Mouse (Mus musculus): ENCODE results near the gene Zglp1. TPM values are rescaled to one million over a fixed set of nuclear protein-coding genes. Genes with fewer than 3 reads are reported as not detected.

The Zglp1 gene
- polyA plus RNA-seq, 1 experiment, result not detected

DNA sequence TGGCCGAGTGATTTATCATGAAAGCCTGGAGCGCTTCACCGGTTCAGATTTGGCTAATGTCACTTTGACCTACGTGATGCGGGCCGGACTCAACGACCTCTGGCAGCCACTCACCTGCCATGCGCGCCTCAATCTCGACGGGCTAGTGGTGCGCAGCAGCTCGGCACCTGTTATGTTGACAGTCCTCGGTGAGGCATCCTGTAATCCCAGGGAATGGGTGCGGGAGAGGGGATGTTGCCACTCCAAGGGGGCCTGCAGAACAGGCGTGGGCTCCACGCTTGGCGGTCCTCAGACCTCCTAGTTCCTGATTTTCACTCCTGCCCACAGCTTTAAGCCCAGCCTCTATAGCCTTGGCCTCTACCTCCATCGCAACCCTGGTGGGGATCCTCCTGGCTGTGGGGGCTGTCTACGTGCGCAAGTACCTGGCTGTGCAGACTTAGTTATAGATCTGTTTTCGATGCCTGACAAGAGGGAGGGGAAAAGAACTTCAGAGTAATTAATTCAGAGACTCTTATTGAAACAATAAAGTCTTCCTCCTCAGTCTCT is 36.8 kb downstream of the Zglp1 start:
- Histone ChIP-seq H3K4me1 (ENCODE audit: control insufficient read depth, insufficient read depth, low read length) (no peaks in the 10 kb centered on the region), H3K4me3 (ENCODE audit: insufficient read depth, low read length) (no peak overlapping the region), H3K27ac (ENCODE audit: insufficient read depth, low read length) (no peak overlapping the region)
- TF ChIP-seq CTCF (IDR thresholded peaks at IDR 0.05; ENCODE audit: borderline replicate concordance, insufficient read depth, low read length), result no peak
- no peak for TF ChIP-seq POLR2A (IDR thresholded peaks at IDR 0.05; ENCODE audit: low read depth, low read length)

DNA sequence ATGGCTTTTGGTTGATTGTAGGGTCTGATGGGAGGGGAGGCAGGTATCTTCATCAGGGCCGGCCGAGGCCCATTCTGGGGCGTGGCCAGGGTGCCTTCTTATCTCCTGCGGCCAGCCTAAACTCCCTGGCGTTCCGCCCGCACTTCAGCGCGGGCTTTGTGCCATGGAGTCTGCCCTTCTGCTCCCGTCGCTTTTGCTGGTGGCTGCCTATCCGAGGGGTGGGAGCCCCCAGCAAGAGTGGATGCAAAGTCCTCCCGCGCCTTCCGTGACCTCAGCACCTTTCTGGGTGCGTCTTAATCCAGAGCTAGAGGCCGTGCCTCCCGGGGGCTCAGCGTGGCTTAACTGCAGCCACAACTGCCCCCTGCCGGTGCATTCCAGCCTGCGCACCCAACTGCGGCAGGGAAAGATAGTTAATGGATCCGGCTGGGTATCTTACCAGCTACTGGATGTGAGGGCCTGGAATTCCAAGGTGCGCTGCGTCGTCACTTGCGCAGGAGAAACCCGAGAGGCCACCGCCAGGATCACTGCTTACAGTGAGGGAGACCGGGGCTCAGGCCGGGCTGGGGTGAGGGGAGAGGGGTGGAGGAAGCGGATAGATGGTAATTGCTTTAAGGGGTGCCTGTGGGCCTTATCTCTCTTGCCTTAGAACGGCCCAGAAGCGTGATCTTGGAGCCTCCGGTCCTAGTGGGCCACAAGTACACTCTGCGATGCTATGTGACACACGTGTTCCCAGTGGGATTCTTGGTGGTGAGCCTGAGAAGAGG is 37.4 kb downstream of the Zglp1 start, which contains the start of gene Icam4:
Icam4 (plus strand) TSS at position 83 of the 764 bp plus-strand sequence.
- Histone ChIP-seq H3K4me1 (ENCODE audit: control insufficient read depth, insufficient read depth, low read length) (no peaks in the 10 kb centered on the region), H3K27ac (ENCODE audit: insufficient read depth, low read length) (no peak within 1 kb of the TSS)
- TF ChIP-seq CTCF (IDR thresholded peaks at IDR 0.05; ENCODE audit: borderline replicate concordance, insufficient read depth, low read length), result peak; percentile 68
- no peak for TF ChIP-seq POLR2A (IDR thresholded peaks at IDR 0.05; ENCODE audit: low read depth, low read length)

DNA sequence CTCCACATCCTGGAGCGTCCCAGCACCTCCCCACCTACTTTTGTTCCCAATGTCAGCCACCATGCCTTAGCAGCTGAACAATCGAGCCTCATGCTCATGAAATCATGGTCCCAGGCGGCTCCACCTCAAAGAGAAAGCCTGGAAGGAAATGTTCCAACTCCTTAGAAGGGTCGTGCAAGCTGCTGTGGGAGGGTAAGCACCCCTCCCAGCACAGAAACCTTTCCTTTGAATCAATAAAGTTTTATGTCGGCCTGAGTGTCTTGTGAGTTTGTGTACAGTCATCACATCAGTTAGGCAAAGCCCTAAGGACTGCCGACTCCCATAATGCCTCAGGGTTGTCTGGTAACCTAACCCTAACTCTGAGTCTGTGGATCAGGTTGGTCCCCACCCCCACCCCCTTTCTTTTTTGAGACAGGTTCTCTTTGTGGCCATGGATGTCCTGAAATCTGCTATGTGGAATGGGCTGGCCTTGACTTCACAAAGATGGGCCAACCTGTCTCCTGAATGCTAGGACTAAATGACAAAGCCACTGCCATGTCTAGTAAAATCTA is 38.3 kb downstream of the Zglp1 start:
- TF ChIP-seq POLR2A (IDR thresholded peaks at IDR 0.05; ENCODE audit: low read depth, low read length) (no peak), CTCF (IDR thresholded peaks at IDR 0.05; ENCODE audit: borderline replicate concordance, insufficient read depth, low read length) (no peak)
- Histone ChIP-seq H3K4me3 (ENCODE audit: insufficient read depth, low read length) (no peak overlapping the region), H3K4me1 (ENCODE audit: control insufficient read depth, insufficient read depth, low read length) (no peaks in the 10 kb centered on the region), H3K27ac (ENCODE audit: insufficient read depth, low read length) (no peak overlapping the region)

More for the DNA sequence above, 37.4 kb downstream of the Zglp1 start, which contains the start of gene Icam4:
- H3K4me3 ChIP-seq (ENCODE audit: insufficient read depth, low read length), result no peak within 1 kb of the TSS

DNA sequence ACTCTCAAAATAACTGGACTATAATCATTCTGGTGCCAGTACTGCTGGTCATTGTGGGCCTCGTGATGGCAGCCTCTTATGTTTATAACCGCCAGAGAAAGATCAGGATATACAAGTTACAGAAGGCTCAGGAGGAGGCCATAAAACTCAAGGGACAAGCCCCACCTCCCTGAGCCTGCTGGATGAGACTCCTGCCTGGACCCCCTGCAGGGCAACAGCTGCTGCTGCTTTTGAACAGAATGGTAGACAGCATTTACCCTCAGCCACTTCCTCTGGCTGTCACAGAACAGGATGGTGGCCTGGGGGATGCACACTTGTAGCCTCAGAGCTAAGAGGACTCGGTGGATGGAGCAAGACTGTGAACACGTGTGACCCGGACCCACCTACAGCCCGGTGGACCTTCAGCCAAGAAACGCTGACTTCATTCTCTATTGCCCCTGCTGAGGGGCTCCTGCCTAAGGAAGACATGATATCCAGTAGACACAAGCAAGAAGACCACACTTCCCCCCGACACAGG is 39.1 kb downstream of the Zglp1 start:
- no peak for TF ChIP-seq POLR2A (IDR thresholded peaks at IDR 0.05; ENCODE audit: low read depth, low read length)
- TF ChIP-seq CTCF (IDR thresholded peaks at IDR 0.05; ENCODE audit: borderline replicate concordance, insufficient read depth, low read length), result no peak
- Histone ChIP-seq H3K4me1 (ENCODE audit: control insufficient read depth, insufficient read depth, low read length) (no peaks in the 10 kb centered on the region), H3K27ac (ENCODE audit: insufficient read depth, low read length) (no peak overlapping the region), H3K4me3 (ENCODE audit: insufficient read depth, low read length) (no peak overlapping the region)

DNA sequence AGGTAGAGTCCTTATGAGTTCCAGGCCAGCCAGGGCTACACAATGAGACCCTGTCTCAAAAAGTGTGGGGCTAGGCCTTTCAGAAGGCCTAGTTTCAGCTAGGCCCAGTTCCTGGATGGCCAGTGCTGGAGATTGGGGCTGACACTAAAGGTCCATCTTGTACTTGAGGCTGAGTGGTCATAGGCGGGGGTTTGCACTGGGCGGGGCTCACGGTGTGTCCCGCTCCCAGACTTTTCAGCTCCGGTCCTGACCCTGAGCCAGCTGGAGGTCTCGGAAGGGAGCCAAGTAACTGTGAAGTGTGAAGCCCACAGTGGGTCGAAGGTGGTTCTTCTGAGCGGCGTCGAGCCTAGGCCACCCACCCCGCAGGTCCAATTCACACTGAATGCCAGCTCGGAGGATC is 40.0 kb downstream of the Zglp1 start:
- no peak overlapping the region for H3K27ac ChIP-seq (ENCODE audit: insufficient read depth, low read length)
- H3K4me1 ChIP-seq (ENCODE audit: control insufficient read depth, insufficient read depth, low read length), result no peaks in the 10 kb centered on the region
- H3K4me3 ChIP-seq (ENCODE audit: insufficient read depth, low read length), result no peak overlapping the region
- TF ChIP-seq POLR2A (IDR thresholded peaks at IDR 0.05; ENCODE audit: low read depth, low read length), result no peak
- TF ChIP-seq CTCF (IDR thresholded peaks at IDR 0.05; ENCODE audit: borderline replicate concordance, insufficient read depth, low read length), result no peak

DNA sequence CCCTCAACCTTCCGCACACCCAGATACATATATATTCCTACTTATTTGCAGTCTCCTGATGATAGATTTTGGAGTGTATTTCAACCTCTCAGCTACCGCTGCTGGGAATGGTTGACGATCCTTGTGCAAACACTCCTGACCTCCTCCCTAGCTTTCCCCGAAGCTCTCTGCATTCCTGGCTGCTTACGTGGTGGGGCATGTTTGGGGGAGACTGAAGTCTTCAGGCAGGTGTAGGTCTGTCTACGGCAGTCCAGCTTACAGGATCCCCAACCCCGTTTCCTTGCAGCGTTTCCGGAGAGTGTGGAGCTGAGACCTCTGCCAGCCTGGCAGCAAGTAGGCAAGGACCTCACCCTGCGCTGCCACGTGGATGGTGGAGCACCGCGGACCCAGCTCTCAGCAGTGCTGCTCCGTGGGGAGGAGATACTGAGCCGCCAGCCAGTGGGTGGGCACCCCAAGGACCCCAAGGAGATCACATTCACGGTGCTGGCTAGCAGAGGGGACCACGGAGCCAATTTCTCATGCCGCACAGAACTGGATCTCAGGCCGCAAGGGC is 41.6 kb downstream of the Zglp1 start:
- Histone ChIP-seq H3K4me1 (ENCODE audit: control insufficient read depth, insufficient read depth, low read length) (no peaks in the 10 kb centered on the region), H3K27ac (ENCODE audit: insufficient read depth, low read length) (no peak overlapping the region), H3K4me3 (ENCODE audit: insufficient read depth, low read length) (no peak overlapping the region)
- TF ChIP-seq POLR2A (IDR thresholded peaks at IDR 0.05; ENCODE audit: low read depth, low read length) (no peak), CTCF (IDR thresholded peaks at IDR 0.05; ENCODE audit: borderline replicate concordance, insufficient read depth, low read length) (no peak)

DNA sequence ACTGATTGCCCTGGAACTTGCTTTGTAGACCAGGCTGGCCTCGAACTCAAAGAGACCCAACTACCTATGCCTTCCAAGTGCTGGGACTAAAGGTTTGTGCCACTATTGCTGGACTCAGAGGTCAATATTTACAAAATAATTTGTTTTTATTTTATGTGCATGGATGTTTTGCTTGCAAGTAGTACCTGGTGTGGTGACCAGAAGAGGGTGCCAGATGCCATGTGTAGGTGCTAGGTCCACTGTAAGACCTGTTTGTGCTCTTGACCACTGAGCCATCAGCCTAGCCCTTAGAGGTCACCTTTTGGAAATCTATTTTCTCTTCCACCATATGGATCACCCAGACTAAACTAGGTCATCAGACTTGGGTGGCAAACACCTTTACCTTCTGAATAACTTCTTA is 44.2 kb downstream of the Zglp1 start:
- TF ChIP-seq POLR2A (IDR thresholded peaks at IDR 0.05; ENCODE audit: low read depth, low read length), result no peak
- no peak; the same call in 1 of the 2 replicates for TF ChIP-seq CTCF (IDR thresholded peaks at IDR 0.05; ENCODE audit: borderline replicate concordance, insufficient read depth, low read length)
- Histone ChIP-seq H3K4me3 (ENCODE audit: insufficient read depth, low read length) (no peak overlapping the region), H3K27ac (ENCODE audit: insufficient read depth, low read length) (no peak overlapping the region), H3K4me1 (ENCODE audit: control insufficient read depth, insufficient read depth, low read length) (no peaks in the 10 kb centered on the region)

DNA sequence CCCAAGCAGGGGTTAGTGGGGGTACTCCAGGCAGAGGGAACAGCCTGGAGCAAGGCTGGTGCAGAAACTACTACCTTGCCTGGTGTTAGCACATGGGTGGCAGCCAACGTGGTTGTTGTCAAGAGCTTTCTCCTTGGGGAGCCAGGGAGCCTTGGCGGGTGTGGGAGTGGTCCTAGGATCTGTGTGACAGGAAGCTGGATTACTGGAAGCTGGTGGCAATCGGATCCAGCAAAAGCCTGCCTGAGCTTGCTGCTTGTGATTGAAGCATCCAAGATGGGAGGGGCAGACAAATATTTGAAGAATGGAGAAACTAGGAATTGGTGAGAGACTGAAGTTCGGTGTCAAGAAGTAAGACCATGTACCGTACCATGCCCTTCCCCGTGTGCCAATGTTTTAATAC is 44.6 kb downstream of the Zglp1 start:
- H3K27ac ChIP-seq (ENCODE audit: insufficient read depth, low read length), result no peak overlapping the region
- TF ChIP-seq POLR2A (IDR thresholded peaks at IDR 0.05; ENCODE audit: low read depth, low read length) (no peak), CTCF (IDR thresholded peaks at IDR 0.05; ENCODE audit: borderline replicate concordance, insufficient read depth, low read length) (no peak)
- H3K4me1 ChIP-seq (ENCODE audit: control insufficient read depth, insufficient read depth, low read length), result no peaks in the 10 kb centered on the region
- no peak overlapping the region for H3K4me3 ChIP-seq (ENCODE audit: insufficient read depth, low read length)

DNA sequence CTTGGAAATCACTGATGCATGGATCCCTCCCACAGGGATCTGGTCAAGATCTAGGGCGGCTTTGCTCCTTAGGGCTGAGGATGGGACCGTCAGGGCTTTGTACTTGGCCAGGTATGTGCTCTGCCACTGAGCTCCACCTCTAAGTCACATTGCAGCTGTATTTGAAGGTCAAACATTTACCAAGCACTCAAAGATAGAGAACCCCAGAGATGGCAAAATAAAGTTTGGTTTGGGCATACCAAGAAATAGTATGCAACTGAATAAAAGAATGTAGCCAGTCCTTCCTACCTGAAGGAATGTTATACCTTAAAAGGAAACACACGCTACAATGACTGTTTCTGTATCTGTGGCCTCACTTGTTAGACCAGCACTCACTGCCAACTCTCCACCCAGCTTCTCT is 45.5 kb downstream of the Zglp1 start:
- no peak overlapping the region for H3K27ac ChIP-seq (ENCODE audit: insufficient read depth, low read length)
- H3K4me3 ChIP-seq (ENCODE audit: insufficient read depth, low read length), result no peak overlapping the region
- no peak for TF ChIP-seq CTCF (IDR thresholded peaks at IDR 0.05; ENCODE audit: borderline replicate concordance, insufficient read depth, low read length)
- TF ChIP-seq POLR2A (IDR thresholded peaks at IDR 0.05; ENCODE audit: low read depth, low read length), result no peak
- H3K4me1 ChIP-seq (ENCODE audit: control insufficient read depth, insufficient read depth, low read length), result no peaks in the 10 kb centered on the region
